Mouse (Mus musculus): ENCODE results near the gene Slc4a1ap. TPM values are rescaled to one million over a fixed set of nuclear protein-coding genes. Genes with fewer than 3 reads are reported as not detected.
A peak's percentile ranks its signal among the peaks of the same experiment; 100 is the strongest.
"Not testable (repeated sequence)": the region's sequence is repeated elsewhere in the genome, so short reads cannot be mapped to it uniquely, and the experiment has no call there.

Slc4a1ap gene
- polyA plus RNA-seq, 1 experiment from 2014 or later = 11.0 TPM

DNA sequence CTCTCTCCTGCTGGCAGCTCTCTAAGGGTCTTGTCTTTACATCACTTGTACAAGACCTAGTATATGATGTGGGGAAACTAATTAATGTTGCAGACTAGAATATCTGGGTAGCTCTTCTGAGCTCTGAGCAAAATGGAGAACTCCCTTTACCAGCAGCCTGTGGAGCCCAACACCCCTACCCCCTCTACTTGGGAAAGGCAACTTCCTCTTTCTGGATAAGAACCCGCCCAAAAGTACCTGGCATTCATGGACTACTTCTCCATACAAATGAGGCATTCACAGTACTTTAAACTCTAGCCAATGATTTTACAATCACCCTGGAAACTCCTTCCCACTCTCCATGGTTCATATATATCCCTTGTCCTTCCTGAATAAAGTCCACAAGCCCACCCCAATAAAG is 14.3 kb upstream of the Slc4a1ap start:
- Histone ChIP-seq H3K27ac (ENCODE audit: low read length) (no peak overlapping the region), H3K9me3 (replicated peaks; ENCODE audit: control insufficient read depth, low read length) (no peaks in the 10 kb centered on the region), H3K36me3 (ENCODE audit: control insufficient read depth, insufficient read depth) (peaks cover 19% of the 10 kb centered on the region), H3K4me2 (ENCODE audit: low read depth, low read length) (no peak overlapping the region), H3K27me3 (ENCODE audit: control insufficient read depth, insufficient read depth, low read depth, low read length) (no peaks in the 10 kb centered on the region), H3K9ac (ENCODE audit: low read depth, low read length) (no peak overlapping the region), H3K4me3 (ENCODE audit: low read depth, low read length) (no peak overlapping the region), H3K4me1 (ENCODE audit: control insufficient read depth, low read depth, low read length) (no peaks in the 10 kb centered on the region)
- 45% methylated on average over 1 of the region's 1 CpGs for WGBS (ENCODE audit: insufficient replicate concordance)
- no peak for ATAC-seq (ENCODE audit: low read depth)

- ATAC-seq (ENCODE audit: low read depth) = no peak
- no peak overlapping the region for H3K4me2 ChIP-seq (ENCODE audit: low read depth, low read length)
- no peak overlapping the region for H3K4me3 ChIP-seq (ENCODE audit: low read depth, low read length)
- no peak overlapping the region for H3K27ac ChIP-seq (ENCODE audit: low read length)
- H3K27me3 ChIP-seq (ENCODE audit: control insufficient read depth, insufficient read depth, low read depth, low read length) = no peaks in the 10 kb centered on the region
- peaks cover 1% of the 10 kb centered on the region; the same call in 1 of the 2 replicates for H3K4me1 ChIP-seq (ENCODE audit: control insufficient read depth, low read depth, low read length)
- 75% methylated on average over 6 of the region's 6 CpGs for WGBS (ENCODE audit: insufficient replicate concordance)
- no peak overlapping the region for H3K9ac ChIP-seq (ENCODE audit: low read depth, low read length)
- no peaks in the 10 kb centered on the region for H3K9me3 ChIP-seq (replicated peaks; ENCODE audit: control insufficient read depth, low read length)
- peaks cover 18% of the 10 kb centered on the region for H3K36me3 ChIP-seq (ENCODE audit: control insufficient read depth, insufficient read depth)
These were observed 6.2 kb upstream of the Slc4a1ap start for GRCm38 (mm10) chr5:31520556-31520955.

GRCm38 (mm10) chr5:31527117-31527680 is 404 bp downstream of the Slc4a1ap start:
- WGBS (ENCODE audit: insufficient replicate concordance) = 2% methylated on average over 40 of the region's 40 CpGs
- Histone ChIP-seq H3K27me3 (ENCODE audit: control insufficient read depth, insufficient read depth, low read depth, low read length) (no peaks in the 10 kb centered on the region), H3K9ac (ENCODE audit: low read depth, low read length) (peak overlapping the region; percentile 86), H3K36me3 (ENCODE audit: control insufficient read depth, insufficient read depth) (peaks cover 14% of the 10 kb centered on the region), H3K9me3 (replicated peaks; ENCODE audit: control insufficient read depth, low read length) (no peaks in the 10 kb centered on the region), H3K27ac (ENCODE audit: low read length) (peak overlapping the region; percentile 31; the same call in 1 of the 2 replicates), H3K4me2 (ENCODE audit: low read depth, low read length) (peak overlapping the region; percentile 90), H3K4me1 (ENCODE audit: control insufficient read depth, low read depth, low read length) (peaks cover 13% of the 10 kb centered on the region), H3K4me3 (ENCODE audit: low read depth, low read length) (peak overlapping the region; percentile 91)
- peak; percentile 51 for ATAC-seq (ENCODE audit: low read depth)

DNA sequence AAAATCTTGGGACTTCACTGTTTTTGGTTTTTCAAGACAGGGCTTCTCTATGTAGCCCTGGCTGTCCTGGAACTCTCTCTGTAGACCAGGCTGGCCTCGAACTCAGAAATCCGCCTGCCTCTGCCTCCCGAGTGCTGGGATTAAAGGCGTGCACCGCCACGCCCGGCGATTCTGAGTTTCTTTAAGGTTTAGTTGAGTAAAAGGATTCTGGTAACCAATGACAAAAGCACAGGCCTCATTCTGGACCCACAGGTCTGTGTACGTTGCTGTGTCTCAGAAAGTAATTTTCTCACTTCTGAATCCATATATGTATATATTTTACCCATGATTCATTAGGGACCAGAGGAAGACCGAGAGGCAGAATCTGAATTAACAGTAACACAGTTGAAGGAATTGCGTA is 912 bp downstream of the Slc4a1ap start, which contains the start of gene Supt7l:
Gene Supt7l, minus strand, starts transcription at position 101 of the 400 bp plus-strand sequence.
- 62% methylated on average over 11 of the region's 11 CpGs for WGBS (ENCODE audit: insufficient replicate concordance)
- H3K36me3 ChIP-seq (ENCODE audit: control insufficient read depth, insufficient read depth) = peaks cover 17% of the 10 kb centered on the region
- H3K4me1 ChIP-seq (ENCODE audit: control insufficient read depth, low read depth, low read length) = peaks cover 13% of the 10 kb centered on the region
- H3K4me2 ChIP-seq (ENCODE audit: low read depth, low read length) = peak within 1 kb of the TSS; percentile 90
- not testable (repeated sequence) for ATAC-seq (ENCODE audit: low read depth); H3K9me3 ChIP-seq (replicated peaks; ENCODE audit: control insufficient read depth, low read length); H3K27me3 ChIP-seq (ENCODE audit: control insufficient read depth, insufficient read depth, low read depth, low read length)
- H3K4me3 ChIP-seq (ENCODE audit: low read depth, low read length) = peak within 1 kb of the TSS; percentile 91
- H3K9ac ChIP-seq (ENCODE audit: low read depth, low read length) = peak within 1 kb of the TSS; percentile 86
- H3K27ac ChIP-seq (ENCODE audit: low read length) = peak within 1 kb of the TSS; percentile 31; the same call in 1 of the 2 replicates

DNA sequence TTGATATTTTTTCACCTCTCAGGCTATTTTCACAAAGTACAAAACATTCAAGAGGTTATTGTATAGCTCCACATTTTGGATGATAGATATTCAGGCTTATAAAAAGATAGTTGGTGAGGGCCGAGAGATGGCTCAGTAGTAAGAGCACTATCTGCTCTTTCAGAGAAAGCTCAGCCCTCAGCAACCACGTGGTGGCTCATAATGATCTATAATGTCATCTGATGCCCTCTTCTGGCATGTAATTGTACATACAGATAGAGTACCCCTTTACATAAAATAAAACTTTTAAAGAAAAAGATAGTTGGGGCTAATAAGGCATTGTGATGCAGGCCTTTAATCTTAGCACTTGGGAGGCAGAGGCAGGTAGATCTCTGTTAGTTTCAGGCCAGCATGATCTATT is 1.8 kb downstream of the Slc4a1ap start:
- Histone ChIP-seq H3K4me2 (ENCODE audit: low read depth, low read length) (no peak overlapping the region), H3K9me3 (replicated peaks; ENCODE audit: control insufficient read depth, low read length) (no peaks in the 10 kb centered on the region), H3K36me3 (ENCODE audit: control insufficient read depth, insufficient read depth) (peaks cover 17% of the 10 kb centered on the region), H3K4me1 (ENCODE audit: control insufficient read depth, low read depth, low read length) (peaks cover 13% of the 10 kb centered on the region), H3K9ac (ENCODE audit: low read depth, low read length) (no peak overlapping the region), H3K27ac (ENCODE audit: low read length) (no peak overlapping the region), H3K4me3 (ENCODE audit: low read depth, low read length) (no peak overlapping the region), H3K27me3 (ENCODE audit: control insufficient read depth, insufficient read depth, low read depth, low read length) (no peaks in the 10 kb centered on the region)
- ATAC-seq (ENCODE audit: low read depth) = no peak
- WGBS (ENCODE audit: insufficient replicate concordance) = 21% methylated on average over 2 of the region's 2 CpGs

DNA sequence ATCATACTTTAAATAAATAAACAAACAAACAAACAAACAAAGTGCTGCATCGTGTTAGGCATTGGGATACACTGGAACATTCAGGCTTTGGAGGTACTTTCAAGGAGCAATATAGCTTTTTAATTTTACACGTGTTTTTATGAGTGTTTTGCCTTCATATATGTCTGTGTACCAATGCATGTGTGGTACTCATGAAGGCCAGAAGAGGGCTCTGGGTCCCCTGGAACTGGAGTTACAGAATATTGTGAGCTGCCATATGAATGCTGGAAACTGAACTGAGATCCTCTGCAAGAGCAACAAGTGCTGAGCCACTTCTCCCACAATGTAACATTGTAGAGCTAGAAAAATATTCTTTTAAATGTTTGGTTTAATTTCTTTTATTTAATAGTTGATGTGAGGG is 8.4 kb downstream of the Slc4a1ap start:
- Histone ChIP-seq H3K9me3 (replicated peaks; ENCODE audit: control insufficient read depth, low read length) (no peaks in the 10 kb centered on the region), H3K36me3 (ENCODE audit: control insufficient read depth, insufficient read depth) (peaks cover 37% of the 10 kb centered on the region), H3K4me3 (ENCODE audit: low read depth, low read length) (no peak overlapping the region), H3K27me3 (ENCODE audit: control insufficient read depth, insufficient read depth, low read depth, low read length) (no peaks in the 10 kb centered on the region), H3K4me2 (ENCODE audit: low read depth, low read length) (no peak overlapping the region), H3K4me1 (ENCODE audit: control insufficient read depth, low read depth, low read length) (no peaks in the 10 kb centered on the region), H3K27ac (ENCODE audit: low read length) (no peak overlapping the region), H3K9ac (ENCODE audit: low read depth, low read length) (no peak overlapping the region)
- WGBS (ENCODE audit: insufficient replicate concordance) = 71% methylated on average over 2 of the region's 2 CpGs
- ATAC-seq (ENCODE audit: low read depth) = no peak

DNA sequence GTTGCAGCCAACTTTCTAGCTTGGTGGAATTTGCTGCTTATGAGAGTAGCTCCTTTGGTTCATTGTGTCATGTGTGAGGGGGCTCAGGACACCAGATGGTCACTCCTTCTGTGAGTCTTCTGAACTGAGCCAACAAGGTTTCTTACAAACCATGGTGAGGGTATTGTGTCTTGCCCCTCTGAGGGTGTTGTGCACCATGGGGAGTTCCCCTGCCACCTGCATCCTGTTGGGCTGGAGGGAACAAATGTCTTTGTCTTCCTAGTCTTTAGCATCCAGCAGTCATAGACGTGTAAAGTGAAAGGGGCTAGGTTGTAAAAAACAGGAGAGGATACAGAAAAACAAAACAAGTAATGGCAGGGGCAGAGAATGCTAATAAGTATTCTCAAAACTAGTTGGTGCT is 32.6 kb downstream of the Slc4a1ap start:
- Histone ChIP-seq H3K9me3 (replicated peaks; ENCODE audit: control insufficient read depth, low read length) (no peaks in the 10 kb centered on the region), H3K4me2 (ENCODE audit: low read depth, low read length) (no peak overlapping the region), H3K36me3 (ENCODE audit: control insufficient read depth, insufficient read depth) (peaks cover 2% of the 10 kb centered on the region), H3K4me3 (ENCODE audit: low read depth, low read length) (no peak overlapping the region), H3K4me1 (ENCODE audit: control insufficient read depth, low read depth, low read length) (no peaks in the 10 kb centered on the region), H3K27me3 (ENCODE audit: control insufficient read depth, insufficient read depth, low read depth, low read length) (no peaks in the 10 kb centered on the region), H3K27ac (ENCODE audit: low read length) (no peak overlapping the region), H3K9ac (ENCODE audit: low read depth, low read length) (no peak overlapping the region)
- no peak for ATAC-seq (ENCODE audit: low read depth)
- WGBS (ENCODE audit: insufficient replicate concordance) = 42% methylated on average over 1 of the region's 1 CpGs

DNA sequence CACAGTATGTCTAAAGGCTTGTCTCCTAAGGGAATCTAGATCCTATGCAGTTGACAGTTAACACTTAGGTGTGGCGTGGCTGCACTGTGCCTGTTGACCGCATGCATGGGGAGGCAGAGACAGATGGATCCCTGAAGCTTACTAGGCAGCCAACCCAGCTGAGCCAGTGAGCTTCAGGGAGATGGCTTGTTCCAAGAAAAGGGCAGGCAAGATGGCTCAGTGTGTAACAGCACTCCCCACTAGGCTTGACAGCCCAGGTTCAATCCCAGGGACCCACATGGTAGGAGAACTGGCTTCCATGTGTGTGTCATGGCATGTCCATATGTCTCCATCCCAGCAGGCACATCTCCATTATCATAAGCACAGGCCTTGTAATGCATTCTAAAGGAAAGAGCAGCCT is 33.6 kb downstream of the Slc4a1ap start:
- Histone ChIP-seq H3K27ac (ENCODE audit: low read length) (no peak overlapping the region), H3K27me3 (ENCODE audit: control insufficient read depth, insufficient read depth, low read depth, low read length) (no peaks in the 10 kb centered on the region), H3K9ac (ENCODE audit: low read depth, low read length) (no peak overlapping the region), H3K36me3 (ENCODE audit: control insufficient read depth, insufficient read depth) (no peaks in the 10 kb centered on the region; the same call in 1 of the 2 replicates), H3K4me2 (ENCODE audit: low read depth, low read length) (no peak overlapping the region), H3K9me3 (replicated peaks; ENCODE audit: control insufficient read depth, low read length) (no peaks in the 10 kb centered on the region), H3K4me1 (ENCODE audit: control insufficient read depth, low read depth, low read length) (no peaks in the 10 kb centered on the region), H3K4me3 (ENCODE audit: low read depth, low read length) (no peak overlapping the region)
- no peak for ATAC-seq (ENCODE audit: low read depth)
- 81% methylated on average over 2 of the region's 2 CpGs for WGBS (ENCODE audit: insufficient replicate concordance)

GRCm38 (mm10) chr5:31562036-31562666 is 35.4 kb downstream of the Slc4a1ap start:
- H3K4me1 ChIP-seq (ENCODE audit: control insufficient read depth, low read depth, low read length) = no peaks in the 10 kb centered on the region
- H3K27me3 ChIP-seq (ENCODE audit: control insufficient read depth, insufficient read depth, low read depth, low read length) = no peaks in the 10 kb centered on the region
- no peaks in the 10 kb centered on the region for H3K9me3 ChIP-seq (replicated peaks; ENCODE audit: control insufficient read depth, low read length)
- no peak overlapping the region for H3K9ac ChIP-seq (ENCODE audit: low read depth, low read length)
- WGBS (ENCODE audit: insufficient replicate concordance) = 65% methylated on average over 7 of the region's 7 CpGs
- no peak overlapping the region for H3K4me3 ChIP-seq (ENCODE audit: low read depth, low read length)
- no peak overlapping the region for H3K27ac ChIP-seq (ENCODE audit: low read length)
- no peak overlapping the region for H3K4me2 ChIP-seq (ENCODE audit: low read depth, low read length)
- H3K36me3 ChIP-seq (ENCODE audit: control insufficient read depth, insufficient read depth) = no peaks in the 10 kb centered on the region; the same call in 1 of the 2 replicates
- ATAC-seq (ENCODE audit: low read depth) = no peak

All from liver, embryonic 16.5 days (tissue).